Comparison of ENCODE assay signal across 23 mouse cellular contexts in the genomic region with DNA sequence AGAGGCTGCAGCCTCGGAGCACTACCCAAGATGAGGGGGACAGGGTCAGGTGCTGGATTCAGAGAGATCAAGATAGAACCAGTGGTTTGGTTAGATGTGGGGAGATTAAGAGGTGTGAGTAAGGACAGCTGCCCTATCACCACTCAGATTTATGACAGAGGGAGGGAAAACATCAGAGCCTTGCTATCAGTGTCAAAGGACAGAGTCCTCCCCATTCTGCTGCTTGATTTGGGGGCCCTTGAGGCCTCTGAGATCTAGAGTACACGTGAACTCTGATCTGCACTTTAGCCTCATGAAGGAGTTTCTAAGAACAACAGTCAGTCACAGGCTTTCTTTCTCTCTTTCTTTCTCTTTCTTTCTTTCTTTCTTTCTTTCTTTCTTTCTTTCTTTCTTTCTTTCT. TPM values are rescaled to one million over a fixed set of nuclear protein-coding genes. Genes with fewer than 3 reads are reported as not detected.
DNase-seq lines count a peak whose midpoint lies in the region; ATAC-seq and TF ChIP-seq lines count a peak whose summit lies in the region.
"Had no signal": no experiment of that assay in that cellular context is flagged by ENCODE, and none has a peak within 500 bp of the region (broad histone marks: within the 10 kb centered on the region; RNA-seq: fewer than 3 reads in every experiment).

No protein-coding gene starts in this region.

- 0 out of 2 replicates have a peak overlapping the region, but pooled peaks have one; percentile 13 for H3K27ac ChIP-seq in intestine, embryonic 15.5 days
- 0 out of 2 replicates have a peak overlapping the region, but pooled peaks have one; percentile 80 for H3K27ac ChIP-seq in intestine, postnatal 0 days (ENCODE audit: low read depth, low read length)
- H3K27ac ChIP-seq: embryonic facial prominence, embryonic 13.5 days; embryonic facial prominence, embryonic 15.5 days; forebrain, embryonic 10.5 days; forebrain, embryonic 12.5 days had no signal

- no peak overlapping the region for H3K4me3 ChIP-seq in intestine, embryonic 15.5 days (replicated peaks)
- H3K4me3 ChIP-seq in intestine, postnatal 0 days (ENCODE audit: low read depth, low read length): no peak overlapping the region
- H3K4me3 ChIP-seq: embryonic facial prominence, embryonic 13.5 days; embryonic facial prominence, embryonic 15.5 days; erythroblast, embryonic 14.5 days; forebrain, embryonic 10.5 days; forebrain, embryonic 12.5 days had no signal

- no peaks in the 10 kb centered on the region for H3K36me3 ChIP-seq in intestine, embryonic 15.5 days
- H3K36me3 ChIP-seq in intestine, postnatal 0 days (ENCODE audit: control insufficient read depth, insufficient read depth): no peaks in the 10 kb centered on the region
- H3K36me3 ChIP-seq: embryonic facial prominence, embryonic 13.5 days; embryonic facial prominence, embryonic 15.5 days; forebrain, embryonic 10.5 days; forebrain, embryonic 12.5 days had no signal

- no peak for TF ChIP-seq CTCF in intestine, postnatal 0 days (IDR thresholded peaks at IDR 0.05; ENCODE audit: low read depth)

- no peaks in the 10 kb centered on the region for H3K9me3 ChIP-seq in intestine, embryonic 15.5 days
- no peaks in the 10 kb centered on the region for H3K9me3 ChIP-seq in intestine, postnatal 0 days (ENCODE audit: control insufficient read depth)
- H3K9me3 ChIP-seq: embryonic facial prominence, embryonic 13.5 days; embryonic facial prominence, embryonic 15.5 days; forebrain, embryonic 10.5 days; forebrain, embryonic 12.5 days had no signal

- no peaks in the 10 kb centered on the region for H3K27me3 ChIP-seq in intestine, embryonic 15.5 days (replicated peaks)
- H3K27me3 ChIP-seq in intestine, postnatal 0 days (replicated peaks; ENCODE audit: control insufficient read depth, insufficient read depth, low read length): no peaks in the 10 kb centered on the region
- H3K27me3 ChIP-seq: embryonic facial prominence, embryonic 13.5 days; embryonic facial prominence, embryonic 15.5 days; forebrain, embryonic 12.5 days had no signal

- 0 out of 2 replicates have a peak, but pooled peaks cover 7% of the 10 kb centered on the region for H3K4me1 ChIP-seq in intestine, embryonic 15.5 days (replicated peaks)
- peaks cover 8% of the 10 kb centered on the region; the same call in 1 of the 2 replicates for H3K4me1 ChIP-seq in intestine, postnatal 0 days (replicated peaks; ENCODE audit: control insufficient read depth, insufficient read depth, low read length)
- H3K4me1 ChIP-seq: embryonic facial prominence, embryonic 15.5 days; forebrain, embryonic 10.5 days; forebrain, embryonic 12.5 days had no signal

- 38% methylated on average over 2 of the region's 2 CpGs for WGBS in intestine, embryonic 15.5 days
- WGBS in intestine, postnatal 0 days: 23% methylated on average over 2 of the region's 2 CpGs

- peak; percentile 70 for ATAC-seq in intestine, embryonic 15.5 days
- ATAC-seq in intestine, postnatal 0 days: peak; percentile 78
- ATAC-seq: forebrain, embryonic 14.5 days had no signal

- no peak overlapping the region for H3K4me2 ChIP-seq in intestine, embryonic 15.5 days (replicated peaks)
- no peak overlapping the region for H3K4me2 ChIP-seq in intestine, postnatal 0 days (replicated peaks; ENCODE audit: low read depth)
- H3K4me2 ChIP-seq: embryonic facial prominence, embryonic 13.5 days; embryonic facial prominence, embryonic 15.5 days; forebrain, embryonic 12.5 days had no signal

- H3K9ac ChIP-seq in intestine, embryonic 15.5 days: no peak overlapping the region
- no peak overlapping the region for H3K9ac ChIP-seq in intestine, postnatal 0 days (ENCODE audit: low read depth, low read length)
- H3K9ac ChIP-seq: embryonic facial prominence, embryonic 13.5 days; embryonic facial prominence, embryonic 15.5 days; forebrain, embryonic 12.5 days had no signal

- DNase-seq in yolk sac, embryonic 10.5 days (ENCODE audit: low spot score): peak; percentile 38
- DNase-seq in cerebellum, adult 11 months: no peak
- no peak for DNase-seq in layer of hippocampus, postnatal 25 days (ENCODE audit: extremely low spot score in 1 of 2, low spot score in 1 of 2)
- no peak for DNase-seq in retina, postnatal 1 day
- DNase-seq: adrenal gland, adult 2 months; adrenal gland, postnatal 10 days; adrenal gland, postnatal 25 days; cerebellum, adult 11-12 months; cerebellum, adult 8-10 months; cerebellum, adult 9-11 months; cerebellum, postnatal 14 days; cerebellum, postnatal 36 days had no signal

RNA-seq across cellular contexts. Expression of gene Ripk4, which starts 30.0 kb away (rescaled TPM):
- polyA plus RNA-seq in intestine, embryonic 15.5 days (2015; fragmentation: Nextera tagmentation; extraction: Ambion mirVana): 19.6 and 21.7 TPM in 2 replicates
- 11.9 and 12.9 TPM in 2 replicates for polyA plus RNA-seq in intestine, postnatal 0 days (2015; fragmentation: Nextera tagmentation; extraction: Ambion mirVana)
- total RNA-seq in layer of hippocampus, postnatal 25 days (2021): under 1 TPM; 0.19 to 0.49 TPM
- total RNA-seq: common myeloid progenitor, adult 5-6 weeks; MEL had no signal
- polyA plus RNA-seq: C2C12; erythroblast, embryonic 14.5 days had no signal
